Mouse (Mus musculus) gastrocnemius, adult 2 months (tissue): ENCODE results near the gene Uchl3. TPM values are rescaled to one million over a fixed set of nuclear protein-coding genes. Genes with fewer than 3 reads are reported as not detected.

Source experiments
- DNase-seq: peaks from one replicate; pipeline ENCODE4 v3.0.0; 2022
- H3K27ac ChIP-seq: fragments of 200-600 bp; 2 replicates; pipeline ENCODE4 v1.8.1; 2022; ENCODE audit warnings: mild to moderate bottlenecking
- H3K4me3 ChIP-seq: fragments of 200-600 bp; 2 replicates; pipeline ENCODE4 v1.8.1; 2022; ENCODE audit warnings: mild to moderate bottlenecking, moderate library complexity
- CTCF ChIP-seq: fragments of 200-600 bp; IDR thresholded peaks from 2 replicates; pipeline ENCODE4 v1.8.1; 2022; ENCODE audit warnings: antibody characterized with exemption, mild to moderate bottlenecking, moderate library complexity
- intact Hi-C: fragments of 180-260 bp; cut with DNase I; formaldehyde crosslinking; loops from one replicate; pipeline ENCODE4 v1.15.1; 2025
- total RNA-seq, 2 experiments: library from RNA; stranded (reverse); gene quantifications; 2 replicates each; pipeline ENCODE4 v1.2.3; 2021

Uchl3 gene
- total RNA-seq, 2 experiments from 2014 or later, result 25.9 to 32.9 TPM

GRCm38 (mm10) chr14:101640153-101640843 lies 13.5 kb upstream of the Uchl3 start, which contains the start of gene Commd6:
Gene Commd6, minus strand, starts transcription at chr14:101640686.
- peak; percentile 95 for DNase-seq
- intact Hi-C loops, result loop anchor here (1.0 to 10.0 kb wide), 2 partner anchors 13 to 1255 kb away; partner anchors contain the start of gene Uchl3
- TF ChIP-seq CTCF, result 0 out of 2 replicates have a peak, but pooled peaks have one; percentile 3
- H3K27ac ChIP-seq, result peak within 1 kb of the TSS; percentile 95
- H3K4me3 ChIP-seq, result peak within 1 kb of the TSS; percentile 92

DNA sequence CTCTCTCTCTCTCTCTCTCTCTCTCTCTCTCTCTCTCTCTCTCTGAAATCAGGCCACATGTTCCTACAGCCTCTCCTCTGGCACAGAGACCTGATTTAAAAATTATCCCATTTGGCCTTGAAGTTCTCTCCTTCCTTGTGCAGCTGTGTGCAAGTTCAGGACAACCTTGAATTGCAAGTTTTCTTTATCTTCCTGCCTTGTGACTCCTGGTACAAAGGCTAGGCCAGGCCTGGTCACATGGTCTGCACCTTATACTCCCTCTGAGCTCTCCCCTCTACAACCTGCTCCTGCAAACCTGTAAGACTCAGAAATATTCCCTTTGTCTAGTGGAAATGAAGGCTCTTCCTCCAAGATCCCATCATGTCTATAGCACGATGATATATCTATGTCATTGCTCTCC lies 8.8 kb upstream of the Uchl3 start:
- TF ChIP-seq CTCF, result no peak
- no peak overlapping the region for H3K27ac ChIP-seq
- no peak overlapping the region for H3K4me3 ChIP-seq
- intact Hi-C loops, result loop anchor here (5.0 to 10.0 kb wide), 2 partner anchors 48 to 1250 kb away; no protein-coding TSS in a partner anchor
- no peak for DNase-seq

- DNase-seq, result no peak
- intact Hi-C loops, result no loop called here
- TF ChIP-seq CTCF, result no peak
- Histone ChIP-seq H3K27ac (no peak overlapping the region), H3K4me3 (no peak overlapping the region)
These were observed 3.2 kb upstream of the Uchl3 start for GRCm38 (mm10) chr14:101650551-101650950.

GRCm38 (mm10) chr14:101652571-101652970 lies 1.2 kb upstream of the Uchl3 start:
- Histone ChIP-seq H3K27ac (no peak overlapping the region), H3K4me3 (no peak overlapping the region)
- intact Hi-C loops, result loop anchor here (2.0 kb wide), 2 partner anchors 136 to 192 kb away; no protein-coding TSS in a partner anchor
- TF ChIP-seq CTCF, result no peak
- no peak for DNase-seq

GRCm38 (mm10) chr14:101654526-101654909 lies 751 bp downstream of the Uchl3 start:
- no peak for TF ChIP-seq CTCF

DNA sequence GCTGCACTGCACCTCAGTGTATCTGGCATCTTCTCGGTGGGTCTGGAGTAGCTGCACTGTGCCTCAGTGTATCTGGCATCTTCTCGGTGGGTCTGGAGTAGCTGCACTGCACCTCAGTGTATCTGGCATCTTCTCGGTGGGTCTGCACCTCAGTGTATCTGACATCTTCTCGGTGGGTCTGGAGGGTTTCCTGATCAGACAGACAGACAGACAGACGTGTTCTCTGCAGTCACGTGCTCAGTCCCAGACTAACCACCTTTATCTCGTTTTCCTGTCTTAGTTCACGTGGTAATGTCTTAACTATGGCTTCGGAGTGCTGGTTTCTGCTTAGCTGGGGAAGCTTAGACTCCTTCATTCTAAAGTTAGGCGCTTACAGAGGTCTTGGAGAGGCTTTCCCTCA lies 2.5 kb downstream of the Uchl3 start:
- intact Hi-C loops, result no loop called here
- Histone ChIP-seq H3K27ac (no peak overlapping the region), H3K4me3 (no peak overlapping the region)
- no peak for TF ChIP-seq CTCF
- DNase-seq, result no peak

More at GRCm38 (mm10) chr14:101654526-101654909, 751 bp downstream of the Uchl3 start:
- Histone ChIP-seq H3K27ac (peak overlapping the region; percentile 97), H3K4me3 (peak overlapping the region; percentile 97)
- no peak for DNase-seq
- intact Hi-C loops, result no loop called here

GRCm38 (mm10) chr14:101661654-101662412 lies 8.1 kb downstream of the Uchl3 start:
- no peak overlapping the region for H3K27ac ChIP-seq
- intact Hi-C loops, result loop anchor here (10.0 kb wide), 1 partner anchor 283 kb away; no protein-coding TSS in a partner anchor
- no peak overlapping the region for H3K4me3 ChIP-seq
- no peak for TF ChIP-seq CTCF
- DNase-seq, result no peak

DNA sequence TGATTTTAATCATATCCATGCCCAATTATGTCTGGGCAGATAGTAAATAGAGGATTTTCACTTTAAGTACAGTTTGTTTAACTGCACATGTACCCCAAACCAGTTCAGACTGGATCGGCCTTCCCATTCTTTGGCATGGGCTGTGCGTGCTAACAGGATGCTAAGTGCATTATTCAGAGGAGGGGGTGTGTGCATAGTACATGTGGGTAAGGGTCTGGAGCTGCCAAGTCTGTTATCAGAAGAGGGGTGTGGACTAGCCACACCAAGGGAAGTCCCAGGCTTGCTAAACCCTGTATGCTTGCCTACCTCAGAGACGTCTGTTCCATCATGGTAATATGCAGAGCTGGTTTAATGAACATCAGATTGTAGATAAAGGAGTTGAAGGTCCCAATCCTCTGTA lies 10.5 kb downstream of the Uchl3 start:
- DNase-seq, result no peak
- H3K4me3 ChIP-seq, result no peak overlapping the region
- intact Hi-C loops, result loop anchor here (10.0 kb wide), 1 partner anchor 281 kb away; no protein-coding TSS in a partner anchor
- TF ChIP-seq CTCF, result no peak
- H3K27ac ChIP-seq, result no peak overlapping the region

- intact Hi-C loops, result loop anchor here (10.0 kb wide), 1 partner anchor 279 kb away; no protein-coding TSS in a partner anchor
- Histone ChIP-seq H3K27ac (no peak overlapping the region), H3K4me3 (no peak overlapping the region)
- DNase-seq, result no peak
- no peak for TF ChIP-seq CTCF
These were observed 12.3 kb downstream of the Uchl3 start for GRCm38 (mm10) chr14:101666056-101666455.

DNA sequence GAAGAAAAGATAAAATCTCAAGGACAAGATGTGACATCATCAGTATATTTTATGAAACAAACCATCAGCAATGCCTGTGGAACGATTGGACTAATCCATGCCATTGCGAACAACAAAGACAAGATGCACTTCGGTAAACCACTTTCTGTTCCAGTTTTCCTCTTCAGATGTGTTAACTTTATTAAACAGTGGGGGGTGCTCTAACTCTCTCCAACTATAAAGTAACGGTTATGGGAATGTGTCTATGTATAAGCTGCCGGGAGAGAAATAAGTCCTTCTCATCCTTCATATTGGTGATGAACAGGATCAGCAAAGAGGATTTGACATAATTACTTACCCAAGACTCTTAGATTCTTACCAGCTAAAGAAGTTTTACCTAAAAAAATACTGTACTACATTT lies 12.8 kb downstream of the Uchl3 start:
- DNase-seq, result no peak
- Histone ChIP-seq H3K4me3 (no peak overlapping the region), H3K27ac (no peak overlapping the region)
- peak; percentile 34; the same call in 1 of the 2 replicates for TF ChIP-seq CTCF
- intact Hi-C loops, result loop anchor here (10.0 kb wide), 1 partner anchor 278 kb away; no protein-coding TSS in a partner anchor

- TF ChIP-seq CTCF, result no peak
- Histone ChIP-seq H3K4me3 (no peak overlapping the region), H3K27ac (no peak overlapping the region)
- DNase-seq, result no peak
- intact Hi-C loops, result loop anchor here (10.0 kb wide), 1 partner anchor 276 kb away; no protein-coding TSS in a partner anchor
These were observed 14.9 kb downstream of the Uchl3 start for GRCm38 (mm10) chr14:101668626-101669025.

- intact Hi-C loops, result no loop called here
- TF ChIP-seq CTCF, result no peak
- H3K27ac ChIP-seq, result no peak overlapping the region
- DNase-seq, result no peak
- no peak overlapping the region for H3K4me3 ChIP-seq
These were observed 18.5 kb downstream of the Uchl3 start for GRCm38 (mm10) chr14:101672226-101672625.

DNA sequence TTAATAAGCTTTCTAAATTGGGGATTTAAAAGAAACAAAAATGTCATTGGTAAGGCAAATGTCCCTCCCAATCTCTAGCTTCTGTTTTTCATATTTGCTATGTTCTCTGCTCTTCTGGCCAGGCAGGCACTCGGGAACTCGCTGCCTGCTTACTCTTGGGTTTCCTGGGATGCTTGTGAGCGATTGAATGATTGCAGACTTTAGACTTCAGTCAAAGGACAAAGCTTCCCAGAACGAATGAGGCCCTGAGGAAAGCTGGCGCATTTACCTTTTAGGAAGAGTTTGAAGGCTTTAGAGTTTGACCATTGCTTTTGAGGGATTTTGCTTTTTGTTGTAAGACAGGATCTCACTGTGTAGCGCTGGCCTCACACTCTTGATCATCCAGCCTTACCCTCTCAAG lies 33.9 kb downstream of the Uchl3 start:
- no peak for DNase-seq
- TF ChIP-seq CTCF, result no peak
- Histone ChIP-seq H3K27ac (peak overlapping the region; percentile 56), H3K4me3 (no peak overlapping the region)
- intact Hi-C loops, result no loop called here
